Mouse (Mus musculus) stomach, postnatal 0 days (tissue): ENCODE results near the gene Il10.

Experiments
- CTCF ChIP-seq: IDR thresholded peaks from 2 replicates; pipeline ENCODE4 v1.5.1; 2016; ENCODE audit warnings: antibody characterized with exemption, low read depth, mild to moderate bottlenecking, moderate library complexity
- EP300 ChIP-seq: optimal IDR thresholded peaks from 2 replicates; pipeline ENCODE3; 2016; ENCODE audit warnings: antibody characterized with exemption

DNA sequence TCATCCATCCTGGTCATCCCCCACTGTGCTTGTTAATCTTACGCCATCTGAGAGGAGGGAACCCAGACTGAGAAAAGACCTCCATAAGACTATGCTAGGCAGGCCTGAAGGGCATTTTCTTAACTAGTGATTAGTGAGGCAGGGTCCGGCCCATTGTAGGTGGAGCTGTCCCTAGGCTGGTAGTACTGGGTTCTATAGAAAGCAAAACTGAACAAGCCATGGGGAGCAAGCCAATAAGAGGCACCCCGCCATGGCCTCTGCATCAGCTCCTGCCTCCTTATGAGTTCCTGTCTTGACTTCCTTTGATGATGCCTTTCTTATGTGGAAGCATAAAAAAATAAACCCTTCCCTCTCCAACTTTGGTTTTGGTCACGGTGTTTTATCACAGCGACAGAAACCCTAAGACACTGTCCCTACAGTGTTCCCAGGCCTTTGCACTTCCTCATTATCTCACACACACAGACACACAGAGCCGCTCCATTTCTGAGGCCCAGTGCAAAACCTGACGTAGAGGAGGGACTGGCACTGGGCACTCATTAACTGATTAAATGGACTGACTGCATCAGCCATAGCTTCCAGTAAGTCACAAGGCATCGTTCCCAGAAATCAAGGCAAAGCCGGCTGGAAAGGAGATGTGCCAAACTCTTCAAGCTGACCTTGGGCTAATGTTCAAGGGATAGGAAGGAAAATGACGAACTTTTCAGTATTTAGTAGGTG lies 48.5 kb downstream of the Il10 start:
- TF ChIP-seq EP300 (no peak), CTCF (no peak)
